Mouse (Mus musculus) kidney, postnatal 10 days (tissue): ENCODE measurements around the gene Skiv2l.
"Not testable (repeated sequence)": the region's sequence is repeated elsewhere in the genome, so short reads cannot be mapped to it uniquely, and the experiment has no call there.

Experiments used
- DNase-seq: peaks from one replicate; pipeline ENCODE4 v3.0.0; 2021; ENCODE audit warnings: mixed read lengths

The Skiv2l gene

GRCm38 (mm10) chr17:34810811-34811210 lies 39.2 kb downstream of the Skiv2l start:
- DNase-seq, result not testable (repeated sequence)

DNA sequence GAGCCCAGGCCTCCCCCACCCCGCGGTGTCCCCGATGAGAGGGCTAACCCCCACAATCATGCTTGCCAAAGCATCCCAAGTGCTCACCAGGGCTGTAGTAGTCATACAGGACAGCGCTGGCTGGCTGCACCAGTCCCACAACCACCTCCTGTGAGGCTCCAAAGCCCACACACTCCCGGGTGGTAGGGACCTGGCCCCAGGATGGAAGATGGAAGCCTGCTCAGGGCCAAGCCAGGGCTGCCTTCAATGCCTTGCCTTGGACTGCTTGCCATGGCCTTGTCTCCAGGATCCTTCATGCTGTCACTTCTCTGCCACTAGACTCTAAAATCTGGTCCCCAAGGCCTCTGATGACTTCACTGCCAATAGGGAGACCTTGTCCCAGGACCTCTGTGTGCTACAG lies 39.6 kb downstream of the Skiv2l start:
- not testable (repeated sequence) for DNase-seq

- DNase-seq, result no peak
Observed at GRCm38 (mm10) chr17:34808599-34809205, 41.3 kb downstream of the Skiv2l start.

DNA sequence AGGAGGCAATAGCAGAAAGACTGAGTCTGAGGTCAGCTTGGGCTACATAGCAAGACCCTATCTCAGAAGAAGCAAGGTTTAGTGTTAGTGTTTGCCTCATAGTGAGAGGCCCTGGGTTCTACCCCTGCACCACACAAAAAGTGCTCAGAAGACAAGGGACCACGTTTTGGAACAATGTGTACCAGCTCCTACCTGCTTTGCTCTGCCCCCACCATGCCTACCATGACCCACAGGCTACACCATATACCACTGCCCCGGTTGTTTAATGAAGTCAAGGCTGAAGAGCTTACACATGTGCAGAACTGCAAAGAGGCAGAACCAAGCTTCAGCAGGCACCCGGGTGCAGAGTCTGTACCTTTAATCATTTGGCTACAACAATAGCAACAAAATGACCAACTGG lies 42.8 kb downstream of the Skiv2l start:
- no peak for DNase-seq

DNA sequence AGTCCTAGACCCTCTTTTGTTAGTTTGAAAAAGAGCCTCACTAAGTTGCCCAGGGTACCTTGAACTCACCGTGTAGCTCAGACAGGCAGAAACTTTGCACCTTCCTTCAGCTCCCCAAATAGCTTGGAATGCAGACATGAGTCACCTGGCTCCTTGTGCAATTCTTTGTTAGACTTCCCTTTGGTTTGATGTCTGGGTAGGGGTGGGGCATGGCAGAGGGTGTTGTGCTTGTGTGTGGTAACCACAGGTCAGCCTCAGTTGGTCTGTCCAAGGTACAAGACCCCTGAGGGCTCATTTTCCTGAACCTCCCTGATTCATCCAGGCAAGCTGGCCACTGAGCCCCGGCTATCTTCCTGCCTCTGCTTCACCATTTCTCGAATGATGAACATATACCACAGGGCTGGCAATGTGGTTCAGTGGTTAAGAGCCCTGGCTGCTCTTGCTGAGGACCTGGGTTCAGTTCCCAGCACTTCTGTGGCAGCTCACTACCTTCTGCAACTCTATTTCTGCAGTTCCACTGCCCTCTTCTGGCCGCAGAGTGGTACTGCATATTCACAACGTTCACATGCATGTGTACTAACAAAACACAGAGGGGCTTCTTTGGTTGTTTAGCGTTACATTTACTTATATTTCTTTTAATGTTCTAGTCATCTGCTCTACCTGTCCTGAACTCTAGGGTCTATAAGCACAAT lies 45.0 kb downstream of the Skiv2l start:
- no peak for DNase-seq

DNA sequence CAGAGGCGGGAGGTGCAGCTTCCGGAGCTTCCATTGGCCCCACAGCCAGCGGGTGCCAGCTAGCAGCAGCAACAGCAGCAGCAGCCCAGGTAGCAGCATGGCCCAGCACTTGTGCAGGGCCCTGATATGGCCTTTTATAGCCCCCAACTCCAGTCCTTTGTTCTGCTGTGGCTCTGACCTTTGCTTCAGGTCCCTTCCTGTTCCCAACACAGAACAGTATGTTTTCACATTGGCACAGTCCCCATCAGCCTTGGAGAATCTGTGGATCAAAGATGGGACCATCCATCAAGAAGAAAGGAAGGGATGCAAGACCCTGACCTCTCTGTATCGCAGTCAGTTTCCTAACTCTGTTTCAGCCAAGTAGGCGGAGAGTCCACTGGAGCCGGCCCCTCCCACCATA lies 45.7 kb downstream of the Skiv2l start, which contains the start of gene Cyp21a1:
Cyp21a1 (minus strand) TSS at position 261 of the 400 bp plus-strand sequence.
- not testable (repeated sequence) for DNase-seq

GRCm38 (mm10) chr17:34803367-34803766 lies 46.6 kb downstream of the Skiv2l start:
- not testable (repeated sequence) for DNase-seq

DNA sequence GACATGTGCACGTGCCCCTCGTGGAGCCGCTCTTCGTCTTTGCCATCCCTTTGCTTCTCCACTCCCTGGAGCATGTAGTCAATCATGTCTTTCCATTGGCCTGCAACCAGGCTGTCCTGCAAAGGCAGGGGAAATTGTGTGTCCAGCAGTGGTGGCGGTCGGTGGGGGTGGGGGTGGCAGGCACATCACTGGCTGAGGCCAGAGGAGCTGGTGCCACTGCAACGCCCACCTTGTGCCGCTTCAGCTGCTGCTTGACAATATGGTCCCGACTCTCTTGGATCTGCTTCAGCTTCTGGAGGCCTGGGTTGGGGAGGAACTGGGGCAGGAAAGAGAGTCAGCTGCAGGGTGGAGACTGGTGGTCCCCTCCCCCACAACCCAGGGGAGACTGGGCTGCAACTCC lies 47.3 kb downstream of the Skiv2l start:
- not testable (repeated sequence) for DNase-seq

DNA sequence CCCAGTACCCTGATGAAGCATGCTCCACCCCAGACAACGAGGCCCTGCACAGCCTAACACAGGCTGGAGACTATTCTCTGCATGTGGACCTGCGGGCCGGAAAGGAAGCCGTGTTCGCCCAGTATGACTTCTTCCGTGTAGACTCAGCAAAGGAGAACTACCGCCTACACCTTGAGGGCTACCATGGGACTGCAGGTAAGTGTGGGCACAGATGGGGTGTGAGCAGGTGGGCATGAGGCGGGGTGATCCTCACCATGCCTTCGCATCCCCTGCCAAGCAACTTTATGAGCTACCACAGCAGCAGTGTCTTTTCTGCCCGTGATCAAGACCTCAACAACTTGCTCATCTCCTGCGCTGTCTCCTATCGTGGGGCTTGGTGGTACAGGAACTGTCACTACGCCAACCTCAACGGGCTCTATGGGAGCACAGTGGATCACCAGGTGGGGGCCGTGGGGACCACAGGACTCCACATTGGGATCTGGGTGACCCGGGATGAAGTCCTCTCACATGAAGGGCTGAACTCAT lies 49.2 kb downstream of the Skiv2l start:
- not testable (repeated sequence) for DNase-seq

DNA sequence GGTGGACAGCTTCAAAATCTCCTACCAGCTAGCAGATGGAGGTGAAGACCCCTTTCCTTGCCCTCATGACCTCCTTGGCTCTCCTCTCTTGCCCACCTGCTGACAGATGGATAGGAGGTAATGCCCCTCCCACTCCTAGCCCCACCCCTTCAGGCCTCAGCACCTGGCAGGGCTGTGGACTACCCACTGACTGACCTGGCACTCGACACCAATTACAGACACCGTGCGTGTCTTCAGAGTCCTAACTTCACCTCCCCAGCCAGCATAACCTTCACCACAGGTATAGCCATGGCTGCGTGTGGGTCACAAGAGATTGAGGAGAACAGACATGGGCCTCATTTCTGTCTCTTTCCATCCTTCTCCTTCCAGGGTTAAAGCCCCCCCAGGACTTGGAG lies 50.5 kb downstream of the Skiv2l start:
- no peak for DNase-seq

- no peak for DNase-seq
Observed at GRCm38 (mm10) chr17:34798866-34799530, 51.0 kb downstream of the Skiv2l start.

DNA sequence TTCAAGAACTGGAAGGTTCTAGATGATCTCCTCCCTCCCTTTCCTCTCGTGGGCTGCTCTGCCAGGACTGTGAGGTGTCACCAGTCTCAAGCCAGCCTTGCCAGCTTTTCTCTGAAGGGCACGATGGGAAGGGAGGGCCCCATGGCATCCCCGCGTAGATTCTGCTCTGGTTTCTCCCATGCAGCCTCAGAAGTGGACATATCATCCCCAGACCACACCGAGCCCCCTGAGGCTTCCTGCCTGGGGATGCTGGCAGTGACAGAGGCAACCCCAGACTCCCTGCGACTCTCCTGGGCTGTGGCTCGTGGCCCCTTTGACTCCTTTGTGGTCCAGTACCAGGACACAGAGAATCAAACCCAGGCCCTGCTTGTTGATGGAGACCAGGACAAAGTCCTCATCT lies 51.9 kb downstream of the Skiv2l start:
- not testable (repeated sequence) for DNase-seq

- not testable (repeated sequence) for DNase-seq
Observed at GRCm38 (mm10) chr17:34797211-34797995, 52.6 kb downstream of the Skiv2l start.

DNA sequence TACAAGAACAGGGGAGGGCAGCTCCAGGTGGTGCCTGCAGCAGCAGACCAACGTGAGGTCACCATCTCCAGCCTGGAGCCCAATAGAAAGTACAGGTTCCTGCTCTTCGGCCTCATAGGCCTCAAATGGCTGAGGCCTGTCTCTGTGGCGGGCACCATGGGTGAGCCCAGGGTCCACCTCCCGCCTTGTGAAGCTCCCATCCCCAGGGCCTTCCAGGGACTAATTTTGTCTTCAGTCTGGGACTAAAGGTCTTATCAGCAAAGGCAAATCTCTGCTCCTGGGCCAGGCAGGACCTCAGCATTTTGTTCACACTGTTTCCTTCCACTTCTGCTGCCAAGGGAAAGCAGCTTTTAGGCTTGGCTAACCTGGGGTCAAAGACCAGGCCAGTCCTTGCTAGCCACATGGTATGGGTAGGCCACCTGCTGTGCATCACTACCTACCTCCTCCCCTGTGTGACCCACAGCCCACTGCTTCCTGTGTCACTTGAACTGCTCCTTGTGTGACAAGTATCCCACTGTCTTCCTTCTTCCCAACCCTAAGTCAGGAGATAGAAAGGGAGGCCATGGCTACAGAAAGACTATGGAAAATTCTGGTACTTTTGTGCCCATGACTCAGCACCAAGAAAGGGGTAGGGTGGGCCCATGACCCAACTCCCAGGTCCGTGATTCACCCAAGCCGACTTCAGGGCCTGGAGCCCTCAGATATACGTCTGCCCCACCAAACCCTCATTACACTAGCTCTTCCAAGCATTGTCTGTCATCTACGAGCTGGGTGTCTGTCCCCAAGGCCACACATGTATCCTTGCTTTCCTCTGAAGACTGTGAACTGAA lies 53.5 kb downstream of the Skiv2l start:
- no peak for DNase-seq

GRCm38 (mm10) chr17:34795633-34796032 lies 54.4 kb downstream of the Skiv2l start:
- DNase-seq, result peak; percentile 73

GRCm38 (mm10) chr17:34795016-34795415 lies 55.0 kb downstream of the Skiv2l start:
- DNase-seq, result no peak
